Mouse (Mus musculus) heart, embryonic 13.5 days (tissue): ENCODE data around the gene Gm3327. TPM values are rescaled to one million over a fixed set of nuclear protein-coding genes. Genes with fewer than 3 reads are reported as not detected.
"Not testable (repeated sequence)": the region's sequence is repeated elsewhere in the genome, so short reads cannot be mapped to it uniquely, and the experiment has no call there.

Experiments
- ATAC-seq: fragments of 200-750 bp; cut with Nextera tagmentation; 2 replicates; pipeline ENCODE4 v1.8.0; 2017; ENCODE audit warnings: moderate TSS enrichment; ENCODE audit not compliant: insufficient number of reproducible peaks, low FRiP score, low TSS enrichment; ENCODE audit errors: extremely low read depth
- H3K27ac ChIP-seq: fragments of 300-500 bp; sonication (generic); replicated peaks from 2 replicates; pipeline ENCODE4 v1.5.1; 2015; ENCODE audit warnings: moderate library complexity, mild to moderate bottlenecking, inconsistent platforms
- H3K27me3 ChIP-seq: fragments of 300-500 bp; sonication (generic); replicated peaks from 2 replicates; pipeline ENCODE4 v1.6.1; 2015; ENCODE audit warnings: mild to moderate bottlenecking, inconsistent platforms
- H3K36me3 ChIP-seq: fragments of 300-500 bp; sonication (generic); 2 replicates; pipeline ENCODE4 v1.6.1; 2015; ENCODE audit warnings: mild to moderate bottlenecking, inconsistent platforms
- H3K4me1 ChIP-seq: fragments of 300-500 bp; sonication (generic); 2 replicates; pipeline ENCODE4 v1.6.1; 2015; ENCODE audit warnings: inconsistent platforms
- H3K4me2 ChIP-seq: fragments of 300-500 bp; sonication (generic); 2 replicates; pipeline ENCODE4 v1.6.1; 2015; ENCODE audit warnings: inconsistent platforms, mild to moderate bottlenecking, moderate library complexity
- H3K4me3 ChIP-seq: fragments of 300-500 bp; sonication (generic); 2 replicates; pipeline ENCODE4 v1.5.1; 2015; ENCODE audit warnings: moderate library complexity, mild to moderate bottlenecking, inconsistent platforms
- H3K9ac ChIP-seq: fragments of 300-500 bp; sonication (generic); 2 replicates; pipeline ENCODE4 v1.6.1; 2015; ENCODE audit warnings: inconsistent platforms, mild to moderate bottlenecking, moderate library complexity
- H3K9me3 ChIP-seq: fragments of 300-500 bp; sonication (generic); 2 replicates; pipeline ENCODE4 v1.6.1; 2016; ENCODE audit warnings: inconsistent platforms
- WGBS: fragments of 180-500 bp; shearing (Covaris S2); methylation state at CpG from one replicate; pipeline ENCODE4 v1.1.7; 2015; ENCODE audit warnings: mixed read lengths; 5-methylcytosine and 5-hydroxymethylcytosine counted together
- polyA plus RNA-seq: library from polyadenylated mRNA; unstranded; fragments of >200 nt; fragmentation: Nextera tagmentation; extraction: Ambion mirVana; gene quantifications from 2 replicates; pipeline ENCODE4 v1.2.1, GENCODE M21; 2015

Gm3327 gene
- not detected in 2 replicates for polyA plus RNA-seq

DNA sequence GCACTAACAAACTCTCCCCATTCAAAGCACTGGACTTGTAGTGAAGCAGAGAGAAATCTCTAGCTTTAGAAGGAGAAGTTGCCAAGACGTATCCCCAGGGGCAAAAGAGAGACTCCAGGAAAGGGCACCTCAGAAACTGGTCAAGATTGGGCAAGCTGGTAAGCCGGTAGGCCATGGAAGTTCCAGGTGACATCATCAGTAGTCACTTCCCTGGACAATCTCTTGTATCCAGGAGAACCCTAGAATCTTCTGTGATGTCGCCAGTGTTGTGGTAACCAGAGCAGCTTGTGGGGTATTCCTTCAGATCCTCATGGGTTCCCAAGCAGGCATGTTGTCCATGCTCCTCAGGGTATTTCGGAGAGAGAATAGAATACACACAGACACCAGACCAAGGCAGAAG, at the start of gene Gm3327:
TSS of gene Gm3327 (plus strand) at position 301 of the 400 bp plus-strand sequence.
- not testable (repeated sequence) for ATAC-seq

DNA sequence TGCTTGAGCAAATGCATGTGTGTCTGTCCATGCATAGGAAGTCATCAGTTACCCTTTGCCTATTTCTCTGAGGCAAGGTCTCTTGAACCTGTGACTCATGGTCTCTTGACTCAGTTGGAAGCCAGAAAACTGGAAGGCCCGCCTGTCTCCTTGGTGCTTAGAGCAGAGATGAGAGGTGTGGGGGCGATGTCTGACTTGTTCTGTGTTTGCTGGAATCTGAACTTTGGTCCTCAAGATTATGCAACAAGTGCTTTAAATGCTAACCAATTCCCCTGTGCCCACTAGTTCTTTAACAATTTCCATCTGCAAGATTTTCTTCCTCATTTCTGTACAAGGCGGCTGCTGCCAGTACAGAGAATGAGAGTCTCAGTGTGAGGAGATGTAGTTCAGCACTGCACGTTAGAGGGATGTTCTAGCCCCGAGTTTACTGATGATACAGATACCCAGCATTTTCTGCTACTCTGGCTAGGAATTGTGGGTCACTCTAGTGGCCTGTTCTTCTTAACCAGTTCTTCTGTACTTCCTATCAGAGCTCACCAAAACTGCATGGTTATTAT, 45.8 kb upstream of the Gm3327 start:
- not testable (repeated sequence) for H3K9ac ChIP-seq, H3K27me3 ChIP-seq, H3K36me3 ChIP-seq, H3K9me3 ChIP-seq, H3K4me3 ChIP-seq, H3K27ac ChIP-seq, H3K4me2 ChIP-seq, H3K4me1 ChIP-seq, ATAC-seq
- 63% methylated on average over 5 of the region's 5 CpGs for WGBS

More for the DNA sequence above, at the start of gene Gm3327:
- H3K9ac ChIP-seq, H3K36me3 ChIP-seq, H3K4me2 ChIP-seq, H3K4me3 ChIP-seq, H3K27ac ChIP-seq, H3K9me3 ChIP-seq, H3K27me3 ChIP-seq, H3K4me1 ChIP-seq: not testable (repeated sequence)
- 74% methylated on average over 4 of the region's 4 CpGs for WGBS

DNA sequence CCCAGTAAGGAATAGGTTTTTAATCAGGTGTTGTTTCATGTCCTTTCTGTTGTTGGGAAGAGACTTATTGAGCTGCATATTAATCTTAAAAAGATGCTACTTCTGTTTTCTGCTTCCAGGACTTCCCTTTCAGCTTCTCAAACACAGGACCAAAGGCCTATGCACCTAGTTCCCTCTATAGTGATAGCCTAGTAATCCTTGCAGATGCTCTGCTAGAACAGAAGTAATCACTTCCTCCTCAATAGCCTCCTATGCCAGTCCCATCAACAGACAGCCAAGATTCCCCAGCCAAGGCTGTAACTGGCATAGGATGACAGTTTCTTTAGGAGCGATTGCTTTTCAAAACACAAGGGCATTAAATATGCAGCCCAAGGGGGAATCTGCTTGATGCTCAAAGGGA, 37.1 kb upstream of the Gm3327 start:
- H3K9me3 ChIP-seq, H3K4me2 ChIP-seq, H3K27me3 ChIP-seq, H3K36me3 ChIP-seq, ATAC-seq, H3K27ac ChIP-seq, H3K4me1 ChIP-seq, H3K4me3 ChIP-seq, H3K9ac ChIP-seq: not testable (repeated sequence)
- WGBS, result 78% methylated on average over 1 of the region's 1 CpGs

DNA sequence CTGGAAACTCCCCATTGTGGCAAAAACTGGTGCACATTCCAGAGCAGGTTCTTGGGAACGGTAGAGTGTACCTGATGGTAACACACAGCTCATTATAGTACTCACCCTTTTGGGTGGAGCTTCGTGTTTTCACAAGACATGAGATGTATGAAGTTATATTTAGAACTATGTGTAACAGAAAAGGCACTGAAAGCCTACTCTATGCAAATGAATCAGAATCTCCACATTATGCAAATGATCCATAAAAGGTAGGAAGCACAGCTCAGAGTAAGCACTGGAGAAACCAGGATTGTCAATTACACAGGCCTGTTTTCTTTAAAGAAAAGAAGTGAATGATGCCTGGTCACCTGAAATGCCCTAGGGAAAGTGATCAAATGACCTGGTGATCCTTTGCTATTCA, 36.1 kb upstream of the Gm3327 start:
- not testable (repeated sequence) for H3K9ac ChIP-seq, H3K4me3 ChIP-seq, H3K27me3 ChIP-seq, ATAC-seq, H3K4me1 ChIP-seq, H3K9me3 ChIP-seq, H3K27ac ChIP-seq, H3K36me3 ChIP-seq, H3K4me2 ChIP-seq
- 47% methylated on average over 2 of the region's 2 CpGs for WGBS

DNA sequence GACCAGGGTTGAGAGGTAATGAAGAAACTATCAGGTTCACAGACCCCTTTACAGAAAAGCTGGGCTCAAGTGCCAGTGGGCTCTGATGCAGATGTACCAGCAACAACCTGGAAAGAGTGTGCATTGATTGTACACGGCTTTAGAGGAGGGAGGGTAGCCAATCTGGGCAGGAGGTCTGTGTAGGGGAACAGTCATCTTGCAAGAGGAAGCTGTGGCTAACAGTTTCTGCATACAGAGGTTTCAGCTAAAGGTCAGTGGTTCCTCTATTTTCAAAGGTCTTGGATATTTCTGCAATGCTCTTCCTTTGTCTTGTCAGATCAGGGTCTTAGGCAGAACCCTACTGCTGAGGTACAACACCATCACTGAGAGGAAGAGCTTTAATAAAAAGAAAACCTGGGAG, 32.1 kb upstream of the Gm3327 start:
- H3K27me3 ChIP-seq, H3K27ac ChIP-seq, H3K9ac ChIP-seq, H3K4me1 ChIP-seq, H3K4me3 ChIP-seq, H3K9me3 ChIP-seq, ATAC-seq, H3K4me2 ChIP-seq, H3K36me3 ChIP-seq: not testable (repeated sequence)
- 35% methylated on average over 1 of the region's 1 CpGs for WGBS

DNA sequence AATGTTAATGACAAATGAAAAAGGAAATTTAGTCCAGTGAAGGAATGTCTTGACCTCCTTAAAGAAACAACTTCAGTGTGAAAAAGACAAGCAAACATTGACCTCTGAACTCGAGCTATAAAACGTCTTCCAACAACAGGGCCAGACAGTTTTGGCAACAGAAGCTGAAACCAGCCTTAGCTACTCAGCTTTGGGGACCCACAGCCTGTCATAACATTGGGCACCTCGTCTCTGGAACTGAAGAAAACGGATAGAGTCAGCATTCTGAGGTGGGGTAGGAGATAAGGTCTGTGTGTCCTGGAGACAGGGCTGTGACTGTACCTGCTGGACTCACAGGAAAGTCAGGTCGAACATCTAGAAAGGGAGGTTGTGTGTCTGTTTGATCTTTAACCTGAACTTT, 29.2 kb upstream of the Gm3327 start:
- H3K4me3 ChIP-seq, H3K9me3 ChIP-seq, H3K36me3 ChIP-seq, H3K4me2 ChIP-seq, ATAC-seq, H3K9ac ChIP-seq, H3K4me1 ChIP-seq, H3K27me3 ChIP-seq, H3K27ac ChIP-seq: not testable (repeated sequence)
- WGBS, result 44% methylated on average over 5 of the region's 5 CpGs

DNA sequence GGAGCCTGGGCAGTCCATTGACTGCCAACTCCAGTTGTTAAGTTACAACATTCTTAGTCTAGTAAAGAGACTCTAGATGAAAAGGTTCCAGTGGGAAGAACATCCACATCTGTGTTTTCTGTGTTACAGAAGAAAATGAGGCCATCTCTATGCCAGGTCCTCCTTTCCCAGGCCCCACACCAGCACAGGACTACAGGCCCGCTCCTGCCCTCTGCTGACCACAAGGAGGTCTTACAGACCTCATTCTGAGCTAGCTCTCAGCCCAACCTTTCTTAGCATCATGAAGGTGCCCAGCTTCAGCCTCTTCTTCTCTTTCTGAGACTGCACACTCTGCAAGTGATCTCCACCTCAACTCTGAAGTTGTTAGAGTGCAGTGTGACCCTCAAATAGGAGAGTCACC, 23.6 kb upstream of the Gm3327 start:
- H3K9me3 ChIP-seq, ATAC-seq: not testable (repeated sequence)
- no CpG with 5 or more reads among the region's 1 CpGs for WGBS

DNA sequence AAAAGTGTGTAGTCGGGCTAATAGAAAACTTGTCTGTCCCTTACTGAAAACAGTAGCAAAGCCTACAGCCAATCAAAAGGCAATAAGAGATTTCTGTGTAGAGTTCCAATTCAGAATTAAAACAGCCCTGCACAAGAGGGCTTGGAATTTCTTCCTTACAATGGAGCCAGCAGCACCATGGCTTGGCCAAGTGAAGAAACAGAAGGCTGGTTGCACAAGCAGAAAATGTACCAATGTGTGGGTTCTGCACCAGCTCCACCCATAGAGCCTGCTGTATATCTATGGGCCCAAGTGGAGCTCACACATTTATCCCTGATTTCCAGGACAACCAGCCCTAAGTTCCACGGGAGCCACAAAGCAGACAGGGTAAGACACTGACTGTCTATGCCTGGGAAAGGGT, 21.3 kb upstream of the Gm3327 start, which contains the start of gene Ear2:
TSS of gene Ear2 (plus strand) at position 301 of the 400 bp plus-strand sequence.
- 70% methylated on average over 2 of the region's 2 CpGs for WGBS
- not testable (repeated sequence) for H3K27ac ChIP-seq, H3K36me3 ChIP-seq, H3K9ac ChIP-seq, H3K9me3 ChIP-seq, H3K4me3 ChIP-seq, H3K27me3 ChIP-seq, ATAC-seq, H3K4me2 ChIP-seq, H3K4me1 ChIP-seq

More for the DNA sequence above, 23.6 kb upstream of the Gm3327 start:
- H3K27me3 ChIP-seq, H3K4me3 ChIP-seq, H3K36me3 ChIP-seq, H3K4me1 ChIP-seq, H3K9ac ChIP-seq, H3K27ac ChIP-seq, H3K4me2 ChIP-seq: not testable (repeated sequence)

DNA sequence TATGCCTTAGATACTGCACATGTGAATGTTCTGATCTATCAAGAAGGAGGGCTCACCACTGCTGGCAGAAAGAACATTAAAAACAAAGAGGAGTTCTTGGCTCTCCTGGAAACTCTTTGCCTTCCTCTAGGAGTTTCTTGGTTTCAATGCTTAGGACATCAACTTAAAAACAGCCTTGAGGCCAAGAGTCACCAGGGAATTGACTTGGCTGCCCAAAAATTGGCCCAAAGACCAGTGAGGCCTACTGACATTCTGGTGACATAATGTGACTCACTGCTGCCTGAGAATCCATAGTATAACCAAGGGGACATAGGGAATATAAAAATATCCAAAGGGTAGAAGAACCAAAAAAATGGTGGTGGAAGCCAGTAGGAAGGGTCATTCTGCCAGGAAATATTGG, 12.7 kb upstream of the Gm3327 start:
- no peaks in the 10 kb centered on the region for H3K9me3 ChIP-seq
- no peak for ATAC-seq
- no peaks in the 10 kb centered on the region for H3K4me1 ChIP-seq

More for the DNA sequence above, 12.7 kb upstream of the Gm3327 start:
- Histone ChIP-seq H3K27ac (no peak overlapping the region), H3K4me2 (no peak overlapping the region), H3K4me3 (no peak overlapping the region), H3K36me3 (no peaks in the 10 kb centered on the region), H3K27me3 (no peaks in the 10 kb centered on the region), H3K9ac (no peak overlapping the region)

Other genes with a start within 250 kb of the Gm3327 start
- 0.32 TPM in 1 of 2 replicates, not detected in the other for gene Ear1, start 248.3 kb upstream of the Gm3327 start, polyA plus RNA-seq
- gene Ear10, start 200.3 kb upstream of the Gm3327 start, polyA plus RNA-seq, result not detected in 2 replicates
- gene Gm8113, start 198.5 kb upstream of the Gm3327 start, polyA plus RNA-seq, result 25.4 and 28.8 TPM in 2 replicates
- not detected in 2 replicates for gene Ang5, start 166.8 kb upstream of the Gm3327 start, polyA plus RNA-seq
- not detected in 2 replicates for gene Ang6, start 121.6 kb upstream of the Gm3327 start, polyA plus RNA-seq
- 0.29 TPM in 1 of 2 replicates, not detected in the other for gene Ear2, start 21.2 kb upstream of the Gm3327 start, polyA plus RNA-seq
- not detected in 2 replicates for gene Gm8212, start 73.8 kb downstream of the Gm3327 start, polyA plus RNA-seq
- not detected in 2 replicates for gene 4930503E14Rik, start 89.4 kb downstream of the Gm3327 start, polyA plus RNA-seq
- not detected in 2 replicates for gene Gm8220, start 161.7 kb downstream of the Gm3327 start, polyA plus RNA-seq
- gene Gm5930, start 214.7 kb downstream of the Gm3327 start, polyA plus RNA-seq, result not detected in 2 replicates
- gene Gm8229, start 241.5 kb downstream of the Gm3327 start, polyA plus RNA-seq, result not detected in 2 replicates